Mouse (Mus musculus) stomach, postnatal 0 days (tissue): ENCODE results near the gene Tpp1.

Source experiments
- CTCF ChIP-seq: IDR thresholded peaks from 2 replicates; pipeline ENCODE4 v1.5.1; 2016; ENCODE audit warnings: antibody characterized with exemption, low read depth, mild to moderate bottlenecking, moderate library complexity
- EP300 ChIP-seq: optimal IDR thresholded peaks from 2 replicates; pipeline ENCODE3; 2016; ENCODE audit warnings: antibody characterized with exemption

DNA sequence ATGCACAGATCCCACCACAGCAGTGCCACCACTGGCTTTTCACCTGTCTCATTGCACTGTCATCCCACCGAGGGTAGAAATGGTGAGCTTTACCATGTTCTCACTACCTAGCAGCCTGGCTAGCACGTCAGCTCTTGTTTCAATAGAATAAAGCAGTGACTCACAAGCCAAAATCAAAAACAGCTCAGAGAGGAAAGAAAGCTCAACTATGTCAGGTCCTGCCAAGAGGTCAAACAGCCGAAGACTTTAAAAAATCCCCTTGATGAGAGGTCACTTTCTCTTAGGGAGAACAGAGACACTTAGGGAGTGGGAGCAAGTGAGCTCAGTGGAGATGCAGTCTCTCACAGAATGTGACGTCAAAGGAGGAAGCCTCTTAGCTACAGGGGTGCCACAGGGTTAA is 31.8 kb upstream of the Tpp1 start:
- TF ChIP-seq EP300 (no peak), CTCF (no peak)
